Mouse (Mus musculus): ENCODE results near the gene Ifi27l2b. TPM values are rescaled to one million over a fixed set of nuclear protein-coding genes. Genes with fewer than 3 reads are reported as not detected.
"Not testable (repeated sequence)": the region's sequence is repeated elsewhere in the genome, so short reads cannot be mapped to it uniquely, and the experiment has no call there.

Ifi27l2b gene
- polyA plus RNA-seq (2015; fragmentation: Nextera tagmentation; extraction: Ambion mirVana): 0.21 TPM in 1 of 2 replicates, not detected in the other

DNA sequence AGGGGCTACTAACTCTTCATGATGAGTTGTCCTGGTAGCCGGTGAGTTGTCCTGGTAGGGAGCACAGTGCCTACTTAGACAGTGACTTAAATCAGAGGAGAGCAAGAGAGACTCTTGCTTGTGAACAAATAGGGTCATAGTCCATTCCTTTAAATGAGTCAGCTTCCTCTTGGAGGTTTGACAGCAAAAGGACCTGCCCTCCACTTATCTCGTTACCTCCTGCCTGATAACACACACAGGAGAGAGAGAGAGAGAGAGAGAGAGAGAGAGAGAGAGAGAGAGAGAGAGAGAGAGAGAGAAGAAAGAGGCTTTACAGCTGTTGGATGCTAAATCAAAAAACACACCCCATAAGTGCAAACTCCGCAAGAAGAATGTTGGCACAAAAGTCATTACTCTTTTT is at the start of gene Ifi27l2b:
Gene Ifi27l2b (minus strand): TSS at position 84 of the 400 bp plus-strand sequence.
- no peak for ATAC-seq (replicated peaks; ENCODE audit: low FRiP score)
- H3K4me2 ChIP-seq: no peak within 1 kb of the TSS
- no peaks in the 10 kb centered on the region for H3K27me3 ChIP-seq
- no peaks in the 10 kb centered on the region for H3K36me3 ChIP-seq
- WGBS: 64% methylated on average over 3 of the region's 3 CpGs
- no peak within 1 kb of the TSS for H3K9ac ChIP-seq
- H3K9me3 ChIP-seq (replicated peaks): no peaks in the 10 kb centered on the region
- H3K4me1 ChIP-seq: no peaks in the 10 kb centered on the region
- H3K4me3 ChIP-seq (replicated peaks): no peak within 1 kb of the TSS
- H3K27ac ChIP-seq: no peak within 1 kb of the TSS

DNA sequence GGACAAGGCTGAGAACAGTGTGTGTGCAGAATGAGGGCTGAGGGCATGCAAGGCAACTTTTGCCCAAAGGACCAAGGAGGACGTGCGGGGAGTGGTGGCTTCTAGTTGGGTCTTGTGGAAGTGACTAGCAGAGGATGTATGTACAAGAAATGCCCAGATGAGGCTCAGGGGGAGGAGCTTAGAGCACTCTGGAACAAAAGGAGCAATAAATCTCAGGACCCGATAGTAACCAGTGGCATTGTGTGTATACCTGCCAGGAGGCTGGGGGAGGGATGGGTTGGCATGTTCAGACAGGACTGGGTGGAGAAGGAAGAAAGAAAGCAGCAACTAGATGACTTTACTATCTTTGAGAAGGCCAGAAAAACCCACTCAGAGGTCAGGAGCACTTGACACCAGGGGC is 47.4 kb upstream of the Ifi27l2b start:
- 63% methylated on average over 3 of the region's 3 CpGs for WGBS
- Histone ChIP-seq H3K9ac (no peak overlapping the region), H3K27ac (no peak overlapping the region), H3K36me3 (no peaks in the 10 kb centered on the region), H3K4me3 (replicated peaks) (no peak overlapping the region), H3K4me1 (no peaks in the 10 kb centered on the region), H3K27me3 (no peaks in the 10 kb centered on the region), H3K4me2 (no peak overlapping the region), H3K9me3 (replicated peaks) (no peaks in the 10 kb centered on the region)
- ATAC-seq (replicated peaks; ENCODE audit: low FRiP score): no peak

DNA sequence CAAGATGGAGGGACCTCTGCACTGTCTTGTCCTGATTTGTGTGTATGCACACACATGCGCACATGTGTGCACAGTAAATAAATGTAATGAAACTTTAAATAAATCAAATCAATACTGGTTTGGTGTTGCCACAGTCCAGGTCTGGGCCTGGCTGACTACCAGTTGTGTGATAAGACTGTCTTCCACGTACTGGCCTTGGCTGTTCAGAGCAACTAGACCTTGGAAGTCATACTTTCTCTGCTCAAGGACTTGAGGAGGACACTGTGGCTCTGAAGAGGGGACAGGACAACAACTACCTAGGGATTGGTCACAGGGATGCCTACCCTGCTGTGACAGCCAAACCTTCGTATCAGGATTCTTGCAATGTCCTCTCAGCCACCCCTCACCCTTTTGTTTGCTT is 46.3 kb upstream of the Ifi27l2b start:
- H3K27me3 ChIP-seq: no peaks in the 10 kb centered on the region
- ATAC-seq (replicated peaks; ENCODE audit: low FRiP score): no peak
- H3K9ac ChIP-seq: no peak overlapping the region
- no peaks in the 10 kb centered on the region for H3K9me3 ChIP-seq (replicated peaks)
- no peak overlapping the region for H3K4me3 ChIP-seq (replicated peaks)
- no peak overlapping the region for H3K27ac ChIP-seq
- H3K4me1 ChIP-seq: no peaks in the 10 kb centered on the region
- no peak overlapping the region for H3K4me2 ChIP-seq
- H3K36me3 ChIP-seq: no peaks in the 10 kb centered on the region
- 80% methylated on average over 3 of the region's 3 CpGs for WGBS

DNA sequence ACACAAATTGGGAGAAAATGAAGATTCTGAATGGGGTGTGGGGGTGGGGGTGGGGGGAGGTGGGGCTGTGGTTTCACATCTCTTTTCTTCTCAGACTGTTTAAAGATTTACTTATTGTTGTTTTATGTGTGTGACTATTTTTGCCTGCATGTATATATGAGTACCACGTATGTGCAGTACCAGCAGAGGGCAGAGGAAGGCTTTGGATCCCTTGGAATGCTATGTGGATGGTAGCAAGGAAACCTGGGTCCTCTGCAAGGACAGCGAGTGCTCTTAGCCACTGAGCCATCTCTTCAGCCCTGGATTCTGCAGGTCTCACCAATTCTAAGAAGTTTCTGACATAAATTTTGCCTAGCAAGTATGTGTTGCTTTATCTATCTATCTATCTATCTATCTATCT is 42.2 kb upstream of the Ifi27l2b start:
- Histone ChIP-seq H3K27ac (no peak overlapping the region), H3K4me2 (no peak overlapping the region), H3K9ac (no peak overlapping the region), H3K4me3 (replicated peaks) (no peak overlapping the region), H3K9me3 (replicated peaks) (no peaks in the 10 kb centered on the region), H3K4me1 (no peaks in the 10 kb centered on the region), H3K27me3 (no peaks in the 10 kb centered on the region), H3K36me3 (no peaks in the 10 kb centered on the region)
- WGBS: 78% methylated on average over 2 of the region's 2 CpGs
- no peak for ATAC-seq (replicated peaks; ENCODE audit: low FRiP score)

GRCm38 (mm10) chr12:103498768-103499167 is 41.7 kb upstream of the Ifi27l2b start:
- no peaks in the 10 kb centered on the region for H3K4me1 ChIP-seq
- H3K27me3 ChIP-seq: no peaks in the 10 kb centered on the region
- 62% methylated on average over 5 of the region's 5 CpGs for WGBS
- no peaks in the 10 kb centered on the region for H3K36me3 ChIP-seq
- no peak for ATAC-seq (replicated peaks; ENCODE audit: low FRiP score)
- no peaks in the 10 kb centered on the region for H3K9me3 ChIP-seq (replicated peaks)
- no peak overlapping the region for H3K4me2 ChIP-seq
- H3K4me3 ChIP-seq (replicated peaks): no peak overlapping the region
- H3K27ac ChIP-seq: no peak overlapping the region
- H3K9ac ChIP-seq: no peak overlapping the region

DNA sequence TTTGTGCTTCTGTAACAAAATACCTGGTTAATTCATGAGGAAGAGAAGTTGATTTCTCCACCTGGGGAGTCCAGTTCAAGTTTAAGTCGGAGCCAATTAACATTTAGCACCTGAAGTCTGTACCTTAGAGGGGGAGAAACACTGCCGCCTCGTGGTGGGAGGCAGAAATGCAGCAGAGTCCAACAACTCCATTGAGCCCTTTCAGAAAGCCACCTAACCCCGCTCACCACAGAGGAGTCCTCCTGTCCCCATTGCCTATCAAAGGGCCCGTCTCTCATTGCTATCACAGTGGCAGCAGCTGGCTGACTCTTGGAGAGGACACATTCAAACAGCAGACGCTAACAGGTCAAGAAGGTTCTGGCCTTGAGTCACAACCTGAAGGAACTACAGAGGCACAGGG is 37.5 kb upstream of the Ifi27l2b start:
- ATAC-seq (replicated peaks; ENCODE audit: low FRiP score): no peak
- WGBS: 23% methylated on average over 6 of the region's 6 CpGs
- Histone ChIP-seq H3K36me3 (no peaks in the 10 kb centered on the region), H3K9ac (no peak overlapping the region), H3K27me3 (no peaks in the 10 kb centered on the region), H3K27ac (no peak overlapping the region), H3K4me2 (no peak overlapping the region), H3K9me3 (replicated peaks) (no peaks in the 10 kb centered on the region), H3K4me1 (no peaks in the 10 kb centered on the region), H3K4me3 (replicated peaks) (no peak overlapping the region)

- no peak overlapping the region for H3K4me3 ChIP-seq (replicated peaks)
Observed at GRCm38 (mm10) chr12:103492767-103493166, 35.7 kb upstream of the Ifi27l2b start.

GRCm38 (mm10) chr12:103491091-103491730 is 34.2 kb upstream of the Ifi27l2b start:
- H3K4me3 ChIP-seq (replicated peaks): no peak overlapping the region
- no peaks in the 10 kb centered on the region for H3K4me1 ChIP-seq
- H3K9me3 ChIP-seq (replicated peaks): no peaks in the 10 kb centered on the region
- no peaks in the 10 kb centered on the region for H3K36me3 ChIP-seq
- no peak overlapping the region for H3K27ac ChIP-seq
- H3K9ac ChIP-seq: no peak overlapping the region
- no peaks in the 10 kb centered on the region for H3K27me3 ChIP-seq
- WGBS: 73% methylated on average over 3 of the region's 3 CpGs
- H3K4me2 ChIP-seq: no peak overlapping the region
- ATAC-seq (replicated peaks; ENCODE audit: low FRiP score): no peak

More at GRCm38 (mm10) chr12:103492767-103493166, 35.7 kb upstream of the Ifi27l2b start:
- 44% methylated on average over 5 of the region's 5 CpGs for WGBS
- H3K4me1 ChIP-seq: no peaks in the 10 kb centered on the region
- H3K27me3 ChIP-seq: no peaks in the 10 kb centered on the region
- H3K4me2 ChIP-seq: no peak overlapping the region
- 0 out of 2 replicates have a peak, but pooled peaks have one; percentile 52 for ATAC-seq (replicated peaks; ENCODE audit: low FRiP score)
- no peak overlapping the region for H3K27ac ChIP-seq
- H3K9ac ChIP-seq: no peak overlapping the region
- H3K36me3 ChIP-seq: no peaks in the 10 kb centered on the region
- H3K9me3 ChIP-seq (replicated peaks): no peaks in the 10 kb centered on the region

- H3K4me3 ChIP-seq (replicated peaks): no peak overlapping the region
- 65% methylated on average over 2 of the region's 2 CpGs for WGBS
- ATAC-seq (replicated peaks; ENCODE audit: low FRiP score): no peak
Observed at GRCm38 (mm10) chr12:103487750-103488149, 30.7 kb upstream of the Ifi27l2b start.

DNA sequence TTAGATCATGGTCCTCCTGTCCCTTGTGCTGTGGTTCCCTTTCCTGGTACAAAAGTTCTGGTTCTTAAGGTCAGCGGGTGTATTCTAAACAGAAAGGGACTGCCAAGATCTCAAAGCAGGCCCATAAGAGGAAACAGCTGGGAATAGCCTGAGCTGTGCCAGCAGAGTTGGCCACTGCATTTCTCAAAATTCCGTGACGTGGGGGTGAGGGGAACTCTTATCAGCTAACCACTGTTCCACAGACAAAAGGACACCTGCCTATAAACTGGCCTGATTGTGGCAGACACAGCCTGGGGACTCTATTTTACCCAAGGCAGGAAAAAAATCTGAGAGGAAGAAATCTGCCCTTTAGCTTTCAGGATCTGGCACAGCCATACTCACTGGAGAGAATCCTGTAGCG is 30.3 kb upstream of the Ifi27l2b start:
- no peak overlapping the region for H3K4me2 ChIP-seq
- no peak overlapping the region for H3K4me3 ChIP-seq (replicated peaks)
- H3K27ac ChIP-seq: no peak overlapping the region
- H3K4me1 ChIP-seq: no peaks in the 10 kb centered on the region
- H3K9me3 ChIP-seq (replicated peaks): no peaks in the 10 kb centered on the region
- H3K27me3 ChIP-seq: no peaks in the 10 kb centered on the region
- H3K9ac ChIP-seq: no peak overlapping the region
- no peak for ATAC-seq (replicated peaks; ENCODE audit: low FRiP score)
- WGBS: 71% methylated on average over 4 of the region's 4 CpGs
- no peaks in the 10 kb centered on the region for H3K36me3 ChIP-seq

More at GRCm38 (mm10) chr12:103487750-103488149, 30.7 kb upstream of the Ifi27l2b start:
- Histone ChIP-seq H3K9ac (no peak overlapping the region), H3K27ac (no peak overlapping the region), H3K36me3 (no peaks in the 10 kb centered on the region), H3K9me3 (replicated peaks) (no peaks in the 10 kb centered on the region), H3K4me1 (no peaks in the 10 kb centered on the region), H3K27me3 (no peaks in the 10 kb centered on the region), H3K4me2 (no peak overlapping the region)

- Histone ChIP-seq H3K27ac (no peak overlapping the region), H3K4me3 (replicated peaks) (no peak overlapping the region), H3K4me2 (no peak overlapping the region), H3K36me3 (no peaks in the 10 kb centered on the region), H3K9ac (no peak overlapping the region), H3K9me3 (replicated peaks) (no peaks in the 10 kb centered on the region), H3K4me1 (no peaks in the 10 kb centered on the region), H3K27me3 (no peaks in the 10 kb centered on the region)
- 77% methylated on average over 1 of the region's 1 CpGs for WGBS
- ATAC-seq (replicated peaks; ENCODE audit: low FRiP score): no peak
Observed at GRCm38 (mm10) chr12:103486726-103487125, 29.7 kb upstream of the Ifi27l2b start.

- not testable (repeated sequence) for H3K36me3 ChIP-seq; H3K4me2 ChIP-seq; H3K4me3 ChIP-seq (replicated peaks); H3K27me3 ChIP-seq; H3K9me3 ChIP-seq (replicated peaks); ATAC-seq (replicated peaks; ENCODE audit: low FRiP score); H3K27ac ChIP-seq; H3K9ac ChIP-seq; H3K4me1 ChIP-seq
- 68% methylated on average over 9 of the region's 9 CpGs for WGBS
Observed at GRCm38 (mm10) chr12:103484200-103484972, 27.4 kb upstream of the Ifi27l2b start.

Data from kidney, embryonic 15.5 days (tissue).